Mouse (Mus musculus) cerebellum, adult 9-10 months (tissue): ENCODE data around the gene Pes1.
"Not testable (repeated sequence)": the region's sequence is repeated elsewhere in the genome, so short reads cannot be mapped to it uniquely, and the experiment has no call there.

Experiments used
- DNase-seq: peaks from one replicate; pipeline ENCODE4 v3.0.0; 2022

Gene Pes1

GRCm38 (mm10) chr11:3963610-3964415 is at the start of gene Pes1:
Gene Pes1, plus strand, starts transcription at chr11:3963975.
- peak; percentile 92 for DNase-seq

GRCm38 (mm10) chr11:3914109-3914840 is 49.5 kb upstream of the Pes1 start, which contains the start of gene Slc35e4:
Gene Slc35e4, minus strand, starts transcription at chr11:3914664.
- DNase-seq = peak; percentile 90

DNA sequence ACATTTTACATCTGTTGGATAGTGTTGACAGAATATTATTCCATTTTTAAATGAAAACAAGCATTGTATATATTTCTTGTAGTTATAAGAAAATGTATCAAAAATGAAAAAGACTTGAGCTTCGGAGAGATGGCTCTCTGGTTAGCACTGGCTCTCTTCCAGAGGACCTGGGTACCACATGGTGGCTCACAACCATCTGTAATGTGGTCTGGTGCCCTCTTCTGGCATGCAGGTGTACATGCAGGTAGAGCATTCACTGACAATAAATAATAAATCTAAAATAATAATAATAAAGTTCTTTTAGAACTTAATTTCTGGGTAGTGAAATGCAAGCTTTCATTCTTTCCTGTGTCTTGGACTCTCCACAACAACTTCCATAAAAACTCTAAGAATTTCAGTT is 45.0 kb upstream of the Pes1 start:
- DNase-seq = peak; percentile 68

DNA sequence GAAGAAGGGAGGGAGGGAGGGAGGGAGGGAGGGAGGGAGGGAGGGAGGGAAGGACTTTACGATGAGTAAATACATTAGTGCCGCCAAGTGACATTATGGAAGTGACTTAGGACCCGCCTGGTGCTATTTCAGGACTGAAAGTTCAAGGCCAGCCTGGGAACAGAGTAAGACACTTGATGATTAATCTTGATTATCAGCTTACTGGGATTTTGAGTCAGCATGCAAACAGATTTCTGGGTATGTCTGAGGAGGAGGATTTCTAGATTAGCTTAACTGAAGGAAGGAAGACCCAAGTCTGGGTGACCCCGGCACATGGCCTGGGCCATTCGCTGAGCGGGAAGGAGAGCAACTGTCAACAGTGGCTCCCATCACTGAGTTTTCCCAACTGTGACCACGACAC is 43.3 kb upstream of the Pes1 start:
- no peak for DNase-seq

DNA sequence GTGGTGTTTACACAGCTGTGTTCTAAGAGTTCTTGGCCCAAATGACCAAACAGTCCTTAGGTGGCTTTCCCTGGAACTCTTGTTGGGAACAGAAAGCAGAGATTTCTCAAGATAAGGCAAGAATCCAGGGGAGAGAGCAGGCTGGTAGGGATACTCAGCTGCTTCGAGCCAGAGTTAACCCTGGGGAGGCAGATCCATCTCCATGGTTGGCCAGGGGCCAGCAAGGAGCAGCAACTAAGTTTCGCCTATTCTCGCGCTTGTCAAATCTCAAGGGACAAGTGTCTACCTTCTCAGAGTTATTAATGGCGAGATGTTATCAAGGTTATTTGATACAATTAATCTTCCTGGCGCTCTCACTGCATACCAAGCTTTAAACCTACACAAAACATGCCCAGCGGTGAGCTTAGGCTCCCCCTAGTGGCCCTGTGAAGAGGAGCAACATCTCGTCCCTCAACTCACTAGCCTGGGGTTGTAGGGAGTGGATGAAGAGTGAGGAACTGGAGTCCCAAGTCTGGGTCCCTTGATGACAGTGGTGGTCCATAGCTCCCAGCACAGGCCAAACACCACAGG is 42.4 kb upstream of the Pes1 start:
- peak; percentile 65 for DNase-seq

DNA sequence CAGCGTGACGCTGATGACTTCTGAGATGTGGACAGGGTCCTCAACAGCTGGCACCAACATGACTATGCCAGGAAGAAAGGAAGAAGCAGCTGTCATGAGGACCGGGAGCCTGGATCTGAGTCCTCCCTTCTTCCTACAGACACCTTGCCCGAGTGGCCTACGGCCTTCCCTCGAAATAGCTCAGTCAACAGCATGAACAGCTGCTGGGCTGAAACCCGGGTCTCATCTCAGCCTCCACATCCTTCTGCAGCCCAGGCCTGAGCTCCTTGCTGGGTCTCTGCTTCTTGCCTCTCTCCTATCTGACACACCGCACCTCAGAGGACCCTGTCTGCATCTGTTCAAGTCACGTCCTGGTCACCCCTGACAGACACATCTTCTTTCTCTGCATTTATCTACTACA is 41.7 kb upstream of the Pes1 start:
- no peak for DNase-seq

DNA sequence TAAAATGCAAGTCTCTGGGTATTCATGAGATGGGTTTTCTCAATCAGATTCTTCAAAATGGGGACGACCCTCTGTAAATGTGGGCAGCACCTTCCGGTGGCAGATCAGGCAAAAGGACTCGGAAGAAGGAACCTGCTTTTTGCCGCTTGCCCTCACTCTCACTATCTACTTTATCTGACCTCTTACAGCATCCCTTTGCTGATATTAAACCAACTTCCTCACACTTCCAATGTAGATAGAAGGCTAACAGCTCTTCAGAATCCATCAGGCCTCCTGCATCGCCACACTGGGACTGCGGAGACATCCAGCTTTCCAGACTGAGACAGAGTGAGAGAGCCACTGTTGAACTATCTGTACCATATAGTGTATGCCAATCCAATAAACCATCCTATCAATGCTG is 41.0 kb upstream of the Pes1 start:
- DNase-seq = no peak

DNA sequence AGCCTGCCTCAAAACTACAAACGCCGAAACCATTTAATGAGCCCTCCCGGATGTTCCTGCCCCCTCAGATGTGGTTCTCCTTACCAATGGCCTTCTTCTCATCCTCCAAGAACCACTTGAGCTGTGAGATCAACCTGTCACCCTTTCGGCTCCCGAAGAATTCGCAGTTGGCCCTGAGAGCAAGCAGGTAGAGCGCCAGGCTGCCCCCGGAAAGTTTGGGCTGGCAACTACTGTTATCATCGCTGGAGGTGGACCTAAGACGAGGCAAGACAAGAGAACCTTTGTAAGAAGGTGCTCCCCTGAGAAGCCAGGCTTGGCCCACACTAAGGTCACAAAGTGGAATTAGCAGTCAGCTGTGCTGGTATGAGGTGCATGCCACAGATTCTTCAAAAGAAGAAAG is 37.9 kb upstream of the Pes1 start:
- no peak for DNase-seq

DNA sequence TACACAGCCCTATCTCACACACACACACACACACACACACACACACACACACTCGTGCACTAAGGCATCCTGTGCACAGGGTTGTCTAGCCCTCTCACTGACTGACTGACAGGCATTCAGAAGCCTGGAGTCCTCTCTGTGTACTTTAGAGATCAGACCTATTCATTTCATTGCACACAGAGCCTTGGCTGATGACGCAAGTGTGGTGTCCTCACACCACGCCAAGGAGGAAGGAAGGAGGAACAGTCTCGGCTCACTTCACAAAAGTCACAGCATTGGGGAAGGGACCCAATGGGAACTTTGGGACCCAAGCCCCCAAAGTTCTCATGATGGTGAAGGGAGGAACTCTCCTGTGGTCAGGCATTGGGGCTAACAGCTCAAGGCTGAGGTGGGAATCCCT is 33.8 kb upstream of the Pes1 start:
- DNase-seq = no peak

GRCm38 (mm10) chr11:3930931-3931330 is 32.8 kb upstream of the Pes1 start:
- DNase-seq = no peak

DNA sequence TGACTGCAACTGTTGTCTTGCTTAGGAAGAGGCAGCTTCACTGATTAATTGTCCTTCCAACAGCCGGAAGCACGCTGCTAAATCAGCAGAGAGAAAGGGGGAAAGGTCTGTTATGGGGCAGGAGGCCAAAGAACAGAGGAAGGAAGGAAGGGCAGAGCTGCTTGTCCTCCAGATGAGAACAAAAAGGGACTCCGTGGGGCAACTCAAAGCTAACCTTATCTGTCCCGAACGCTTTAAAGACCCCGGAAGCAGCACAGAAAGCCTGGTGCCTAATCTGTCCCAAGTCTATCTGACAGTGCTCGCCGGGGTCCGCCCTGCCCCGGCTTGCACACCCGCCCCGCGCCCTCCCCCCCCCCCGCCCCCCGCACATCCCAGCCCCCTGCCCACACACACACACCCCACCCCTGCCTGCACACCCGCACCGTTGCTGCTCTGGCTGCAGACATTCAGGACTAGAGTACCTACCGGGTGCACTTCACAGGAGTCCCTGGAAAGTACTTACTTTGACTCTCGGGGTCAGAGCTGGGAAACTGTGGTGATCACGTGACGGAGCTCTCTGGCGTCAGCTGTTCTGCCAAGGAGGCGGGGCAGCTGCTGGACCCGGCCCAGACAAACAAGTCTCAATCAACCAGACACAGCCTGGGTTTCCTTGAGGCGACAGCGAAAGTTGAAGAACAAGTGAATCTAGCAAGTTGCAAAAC is 32.1 kb upstream of the Pes1 start, which contains the start of gene Tcn2:
Tcn2 (minus strand) TSS at position 649 of the 701 bp plus-strand sequence.
- DNase-seq = peak; percentile 33

DNA sequence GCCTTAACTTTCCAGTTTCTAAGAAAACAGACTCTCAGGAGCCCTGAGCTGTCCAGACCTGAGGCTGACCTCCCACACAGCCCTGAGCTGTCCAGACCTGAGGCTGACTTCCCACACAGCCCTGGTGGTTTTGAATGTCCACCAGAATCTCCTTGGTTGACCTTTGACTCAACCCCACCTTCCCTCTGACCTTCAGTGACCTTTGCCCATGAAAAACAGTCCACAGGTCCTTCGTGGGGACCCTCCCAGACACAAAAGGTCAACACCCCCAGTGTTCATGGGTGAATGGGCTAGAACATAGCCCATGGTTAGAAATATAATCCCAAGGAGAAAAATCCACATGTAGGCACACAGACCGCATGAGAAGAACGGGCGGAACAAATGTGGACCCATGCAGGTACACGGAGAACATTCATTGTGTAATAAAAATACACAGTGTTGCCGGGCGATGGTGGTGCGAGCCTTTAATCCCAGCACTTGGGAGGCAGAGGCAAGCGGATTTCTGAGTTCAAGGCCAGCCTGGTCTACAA is 30.0 kb upstream of the Pes1 start:
- no peak for DNase-seq

- DNase-seq = no peak
Measured at GRCm38 (mm10) chr11:3935135-3935534, 28.6 kb upstream of the Pes1 start.

GRCm38 (mm10) chr11:3936318-3936717 is 27.5 kb upstream of the Pes1 start:
- DNase-seq = no peak

- no peak for DNase-seq
Measured at GRCm38 (mm10) chr11:3937321-3937874, 26.4 kb upstream of the Pes1 start.

GRCm38 (mm10) chr11:3941371-3941770 is 22.4 kb upstream of the Pes1 start:
- DNase-seq = no peak

DNA sequence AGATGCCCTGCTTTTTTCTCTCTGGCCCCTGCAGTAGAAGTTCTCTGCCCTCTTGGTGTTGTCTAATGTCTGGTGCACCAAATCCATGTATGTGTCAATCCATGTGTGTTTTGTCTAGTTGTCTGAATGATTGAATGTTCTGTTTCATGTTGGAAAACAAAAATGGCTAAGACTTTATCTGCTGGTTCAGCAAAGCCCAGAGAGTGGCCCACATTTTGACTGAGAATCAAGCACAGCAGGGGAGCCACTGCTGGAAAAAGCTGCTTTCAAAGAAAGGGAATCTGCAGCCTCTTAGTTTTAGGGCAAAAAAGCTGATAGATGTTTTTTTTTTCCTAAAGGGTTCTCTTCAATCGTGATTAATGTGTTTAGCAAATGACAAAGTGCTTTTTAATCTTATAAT is 17.4 kb upstream of the Pes1 start:
- no peak for DNase-seq

DNA sequence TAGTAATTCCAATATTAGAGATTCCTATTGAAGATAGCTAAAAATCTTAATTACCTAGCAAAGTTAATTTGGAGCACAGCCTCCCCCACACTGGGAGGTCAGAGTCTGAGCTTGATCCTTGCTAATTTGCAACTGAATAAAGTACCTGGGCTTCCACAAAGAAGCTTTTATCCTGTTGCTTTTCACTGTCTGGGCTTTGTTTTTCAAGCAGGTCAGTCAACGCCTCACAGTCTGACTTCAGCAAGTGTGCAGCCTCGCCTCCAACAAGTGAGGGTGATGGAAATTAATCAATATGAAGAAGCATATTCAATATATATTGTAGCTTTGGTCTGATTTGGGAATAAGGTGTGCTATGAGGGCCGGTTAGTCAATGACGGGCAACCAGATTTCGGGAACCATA is 8.9 kb upstream of the Pes1 start:
- DNase-seq = not testable (repeated sequence)

GRCm38 (mm10) chr11:3955371-3955770 is 8.4 kb upstream of the Pes1 start:
- DNase-seq = not testable (repeated sequence)

DNA sequence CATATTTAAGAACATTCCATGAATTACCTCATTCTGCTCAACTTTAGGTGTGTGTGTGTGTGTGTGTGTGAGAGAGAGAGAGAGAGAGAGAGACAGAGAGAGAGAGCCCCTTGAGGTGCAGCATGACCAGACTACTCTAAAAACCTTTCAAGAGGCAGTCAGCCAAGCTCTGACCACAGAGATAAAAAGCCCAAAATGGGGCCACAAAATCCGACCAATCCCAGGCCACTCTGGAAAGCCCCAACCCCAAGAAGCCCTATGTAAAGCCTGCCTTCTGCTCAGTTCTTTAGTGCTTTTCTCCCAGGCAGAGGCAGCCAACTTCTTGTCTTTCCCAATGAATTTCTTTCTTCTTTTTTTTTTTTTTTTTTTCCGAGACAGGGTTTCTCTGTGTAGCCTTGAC is 2.9 kb upstream of the Pes1 start:
- no peak for DNase-seq

GRCm38 (mm10) chr11:3961761-3962160 is 2.0 kb upstream of the Pes1 start:
- DNase-seq = no peak

DNA sequence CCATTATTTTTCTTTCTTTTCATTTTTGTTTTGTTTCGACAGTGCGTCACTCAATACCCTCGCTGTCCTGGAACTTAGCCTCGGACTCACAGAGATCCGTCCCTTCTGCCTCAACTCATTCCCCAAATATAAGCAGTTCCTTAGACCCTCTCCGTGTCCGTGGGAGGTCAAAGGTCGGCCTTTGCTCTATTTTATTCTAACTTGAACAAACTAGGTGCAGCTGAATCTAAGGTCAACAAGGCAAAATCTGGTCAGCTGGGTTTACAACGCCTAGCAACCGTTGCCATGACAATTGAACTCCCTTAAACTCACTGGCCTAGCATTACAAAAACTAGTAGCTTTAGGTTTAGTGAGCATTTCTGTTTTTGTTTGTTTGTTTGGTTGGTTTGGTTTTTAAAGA is 620 bp upstream of the Pes1 start:
- DNase-seq = peak; percentile 20
